Mouse (Mus musculus) hindbrain, embryonic 14.5 days (tissue): ENCODE data around the gene Cnrip1. TPM values are rescaled to one million over a fixed set of nuclear protein-coding genes. Genes with fewer than 3 reads are reported as not detected.

Experiments
- ATAC-seq: fragments of 200-750 bp; cut with Nextera tagmentation; 2 replicates; pipeline ENCODE4 v1.8.0; 2017; ENCODE audit warnings: moderate number of reproducible peaks, mild to moderate bottlenecking, moderate TSS enrichment, moderate library complexity; ENCODE audit not compliant: low FRiP score
- DNase-seq: peaks from one replicate; pipeline ENCODE4 v3.0.0-alpha.2; 2015; ENCODE audit warnings: low spot score
- H3K27ac ChIP-seq: fragments of 300-500 bp; sonication (generic); 2 replicates; pipeline ENCODE4 v1.5.1; 2014; ENCODE audit warnings: mild to moderate bottlenecking, moderate library complexity
- H3K27me3 ChIP-seq: fragments of 300-500 bp; sonication (generic); 2 replicates; pipeline ENCODE4 v1.6.1; 2014; ENCODE audit warnings: mild to moderate bottlenecking, low read length, mixed read lengths; ENCODE audit not compliant: control insufficient read depth, insufficient read depth
- H3K36me3 ChIP-seq: fragments of 300-500 bp; sonication (generic); replicated peaks from 2 replicates; pipeline ENCODE4 v1.6.1; 2014; ENCODE audit not compliant: control insufficient read depth, insufficient read depth
- H3K4me1 ChIP-seq: fragments of 300-500 bp; sonication (generic); replicated peaks from 2 replicates; pipeline ENCODE4 v1.6.1; 2014; ENCODE audit warnings: antibody characterized with exemption, low read length, mixed read lengths; ENCODE audit not compliant: control insufficient read depth, insufficient read depth
- H3K4me2 ChIP-seq: fragments of 300-500 bp; sonication (generic); replicated peaks from 2 replicates; pipeline ENCODE4 v1.6.1; 2014; ENCODE audit warnings: mild to moderate bottlenecking, moderate library complexity
- H3K4me3 ChIP-seq: fragments of 300-500 bp; sonication (generic); replicated peaks from 2 replicates; pipeline ENCODE4 v1.5.1; 2014; ENCODE audit warnings: mild to moderate bottlenecking, low read length
- H3K9ac ChIP-seq: fragments of 300-500 bp; sonication (generic); 2 replicates; pipeline ENCODE4 v1.6.1; 2014
- H3K9me3 ChIP-seq: fragments of 300-500 bp; sonication (generic); 2 replicates; pipeline ENCODE4 v1.6.1; 2016; ENCODE audit warnings: low read length; ENCODE audit not compliant: control insufficient read depth
- WGBS: fragments of 180-500 bp; shearing (Covaris S2); extraction: QIAGEN DNeasy Blood & Tissue Kit; methylation state at CpG from one replicate; pipeline ENCODE4 v1.1.7; 2014; 5-methylcytosine and 5-hydroxymethylcytosine counted together
- polyA plus RNA-seq: library from polyadenylated mRNA; unstranded; fragments of >200 nt; fragmentation: Nextera tagmentation; extraction: Ambion mirVana; gene quantifications from 2 replicates; pipeline ENCODE4 v1.2.1, GENCODE M21; 2014

Gene Cnrip1
- polyA plus RNA-seq, 1 experiment from 2014 or later, result 142 TPM

- DNase-seq, result no peak
- no peaks in the 10 kb centered on the region for H3K27me3 ChIP-seq
- H3K4me3 ChIP-seq, result no peak overlapping the region
- H3K9me3 ChIP-seq, result no peaks in the 10 kb centered on the region
- no peak overlapping the region for H3K27ac ChIP-seq
- H3K36me3 ChIP-seq, result peaks cover 13% of the 10 kb centered on the region
- no peaks in the 10 kb centered on the region for H3K4me1 ChIP-seq
- H3K9ac ChIP-seq, result no peak overlapping the region
- 80% methylated on average over 1 of the region's 1 CpGs for WGBS
- H3K4me2 ChIP-seq, result no peak overlapping the region
- ATAC-seq, result no peak
Measured at GRCm38 (mm10) chr11:17083866-17084265, 32.5 kb downstream of the Cnrip1 start.

GRCm38 (mm10) chr11:17086106-17086505, 34.7 kb downstream of the Cnrip1 start:
- Histone ChIP-seq H3K4me3 (no peak overlapping the region), H3K27ac (no peak overlapping the region), H3K27me3 (no peaks in the 10 kb centered on the region), H3K4me1 (no peaks in the 10 kb centered on the region), H3K9ac (no peak overlapping the region), H3K4me2 (no peak overlapping the region), H3K9me3 (no peaks in the 10 kb centered on the region), H3K36me3 (no peaks in the 10 kb centered on the region)
- DNase-seq (no peak), ATAC-seq (0 out of 2 replicates have a peak, but pooled peaks have one; percentile 27)
- WGBS, result 26% methylated on average over 5 of the region's 5 CpGs

GRCm38 (mm10) chr11:17106936-17107335, 55.5 kb downstream of the Cnrip1 start:
- Histone ChIP-seq H3K36me3 (no peaks in the 10 kb centered on the region), H3K4me3 (no peak overlapping the region), H3K9ac (no peak overlapping the region), H3K9me3 (no peaks in the 10 kb centered on the region), H3K27me3 (no peaks in the 10 kb centered on the region), H3K27ac (no peak overlapping the region), H3K4me1 (no peaks in the 10 kb centered on the region), H3K4me2 (no peak overlapping the region)
- no peak for ATAC-seq
- DNase-seq, result no peak
- WGBS, result 91% methylated on average over 5 of the region's 5 CpGs

GRCm38 (mm10) chr11:17107359-17107758, 56.0 kb downstream of the Cnrip1 start:
- H3K4me2 ChIP-seq, result no peak overlapping the region
- no peak overlapping the region for H3K4me3 ChIP-seq
- no peak overlapping the region for H3K9ac ChIP-seq
- DNase-seq (no peak), ATAC-seq (no peak)
- H3K4me1 ChIP-seq, result no peaks in the 10 kb centered on the region
- H3K27ac ChIP-seq, result no peak overlapping the region
- 79% methylated on average over 6 of the region's 6 CpGs for WGBS
- H3K36me3 ChIP-seq, result no peaks in the 10 kb centered on the region
- no peaks in the 10 kb centered on the region for H3K27me3 ChIP-seq
- H3K9me3 ChIP-seq, result no peaks in the 10 kb centered on the region

GRCm38 (mm10) chr11:17112419-17113090, 61.2 kb downstream of the Cnrip1 start:
- Histone ChIP-seq H3K9ac (no peak overlapping the region), H3K4me2 (no peak overlapping the region), H3K27me3 (no peaks in the 10 kb centered on the region), H3K4me1 (no peaks in the 10 kb centered on the region), H3K27ac (no peak overlapping the region), H3K36me3 (no peaks in the 10 kb centered on the region), H3K4me3 (no peak overlapping the region), H3K9me3 (no peaks in the 10 kb centered on the region)
- DNase-seq (no peak), ATAC-seq (no peak)
- WGBS, result 77% methylated on average over 1 of the region's 1 CpGs

- no peak overlapping the region for H3K9ac ChIP-seq
- no peaks in the 10 kb centered on the region for H3K36me3 ChIP-seq
- no peaks in the 10 kb centered on the region for H3K4me1 ChIP-seq
- ATAC-seq, result no peak
- DNase-seq, result no peak
- no peaks in the 10 kb centered on the region for H3K27me3 ChIP-seq
- no peak overlapping the region for H3K4me2 ChIP-seq
- 78% methylated on average over 2 of the region's 2 CpGs for WGBS
- no peaks in the 10 kb centered on the region for H3K9me3 ChIP-seq
- no peak overlapping the region for H3K27ac ChIP-seq
- no peak overlapping the region for H3K4me3 ChIP-seq
Measured at GRCm38 (mm10) chr11:17126418-17126817, 75.0 kb downstream of the Cnrip1 start.

Other genes with a start within 250 kb of the Cnrip1 start
- gene Fbxo48, start 100.2 kb upstream of the Cnrip1 start, polyA plus RNA-seq, result 0.17 and 0.89 TPM in 2 replicates
- gene Plek, start 795 bp downstream of the Cnrip1 start, polyA plus RNA-seq, result 4.4 TPM in 2 replicates
- gene Ppp3r1, start 107.7 kb downstream of the Cnrip1 start, polyA plus RNA-seq, result 240 and 268 TPM in 2 replicates
- gene Wdr92, start 130.5 kb downstream of the Cnrip1 start, polyA plus RNA-seq, result 21.0 TPM in 2 replicates
- 49.7 and 51.0 TPM in 2 replicates for gene Pno1, start 160.0 kb downstream of the Cnrip1 start, polyA plus RNA-seq
- gene C1d, start 206.0 kb downstream of the Cnrip1 start, polyA plus RNA-seq, result 154 and 167 TPM in 2 replicates